Mouse (Mus musculus): Measurements from ENCODE around the gene Anapc4. TPM values are rescaled to one million over a fixed set of nuclear protein-coding genes. Genes with fewer than 3 reads are reported as not detected.
A peak's percentile ranks its signal among the peaks of the same experiment; 100 is the strongest.

The Anapc4 gene
- polyA plus RNA-seq, 1 experiment: 0.13 TPM

DNA sequence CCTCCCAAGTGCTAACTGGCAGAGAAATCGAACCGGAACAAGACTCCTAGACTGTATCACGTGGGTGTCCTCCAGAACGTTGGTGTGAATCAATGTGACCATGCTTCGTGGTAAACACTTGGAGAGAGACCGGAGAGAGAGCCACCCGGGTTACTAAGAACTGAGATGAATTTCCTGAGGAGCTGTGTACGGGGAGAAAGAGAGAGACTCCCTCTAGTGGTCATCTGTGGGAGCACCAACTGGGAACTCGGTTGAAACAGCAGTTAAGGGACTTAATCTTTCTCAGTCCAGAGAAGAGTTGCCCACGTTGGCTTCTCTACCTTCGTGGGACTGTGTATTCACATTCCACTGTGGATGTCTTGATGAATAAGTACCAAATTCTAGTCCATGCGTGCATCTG lies 53.3 kb downstream of the Anapc4 start:
- no peak for TF ChIP-seq GATA1 (IDR thresholded peaks at IDR 0.05; ENCODE audit: low read length)
- no peak for TF ChIP-seq TAL1 (IDR thresholded peaks at IDR 0.05; ENCODE audit: low read length)

GRCm38 (mm10) chr5:52889919-52890318 lies 56.1 kb downstream of the Anapc4 start:
- Histone ChIP-seq H3K4me1 (ENCODE audit: control insufficient read depth) (peaks cover 5% of the 10 kb centered on the region), H3K27me3 (ENCODE audit: control insufficient read depth) (no peaks in the 10 kb centered on the region), H3K9me3 (ENCODE audit: control insufficient read depth, low read length) (peaks cover 3% of the 10 kb centered on the region; the same call in 1 of the 2 replicates), H3K36me3 (ENCODE audit: control insufficient read depth) (no peaks in the 10 kb centered on the region), H3K4me3 (replicated peaks) (no peak overlapping the region)
- TF ChIP-seq TAL1 (IDR thresholded peaks at IDR 0.05; ENCODE audit: low read length) (no peak), GATA1 (IDR thresholded peaks at IDR 0.05; ENCODE audit: low read length) (no peak)

More for the DNA sequence above, 53.3 kb downstream of the Anapc4 start:
- no peak overlapping the region for H3K4me3 ChIP-seq (replicated peaks)
- peaks cover 4% of the 10 kb centered on the region for H3K4me1 ChIP-seq (ENCODE audit: control insufficient read depth)
- H3K27me3 ChIP-seq (ENCODE audit: control insufficient read depth): no peaks in the 10 kb centered on the region
- no peaks in the 10 kb centered on the region for H3K36me3 ChIP-seq (ENCODE audit: control insufficient read depth)
- H3K9me3 ChIP-seq (ENCODE audit: control insufficient read depth, low read length): peaks cover 3% of the 10 kb centered on the region; the same call in 1 of the 2 replicates

DNA sequence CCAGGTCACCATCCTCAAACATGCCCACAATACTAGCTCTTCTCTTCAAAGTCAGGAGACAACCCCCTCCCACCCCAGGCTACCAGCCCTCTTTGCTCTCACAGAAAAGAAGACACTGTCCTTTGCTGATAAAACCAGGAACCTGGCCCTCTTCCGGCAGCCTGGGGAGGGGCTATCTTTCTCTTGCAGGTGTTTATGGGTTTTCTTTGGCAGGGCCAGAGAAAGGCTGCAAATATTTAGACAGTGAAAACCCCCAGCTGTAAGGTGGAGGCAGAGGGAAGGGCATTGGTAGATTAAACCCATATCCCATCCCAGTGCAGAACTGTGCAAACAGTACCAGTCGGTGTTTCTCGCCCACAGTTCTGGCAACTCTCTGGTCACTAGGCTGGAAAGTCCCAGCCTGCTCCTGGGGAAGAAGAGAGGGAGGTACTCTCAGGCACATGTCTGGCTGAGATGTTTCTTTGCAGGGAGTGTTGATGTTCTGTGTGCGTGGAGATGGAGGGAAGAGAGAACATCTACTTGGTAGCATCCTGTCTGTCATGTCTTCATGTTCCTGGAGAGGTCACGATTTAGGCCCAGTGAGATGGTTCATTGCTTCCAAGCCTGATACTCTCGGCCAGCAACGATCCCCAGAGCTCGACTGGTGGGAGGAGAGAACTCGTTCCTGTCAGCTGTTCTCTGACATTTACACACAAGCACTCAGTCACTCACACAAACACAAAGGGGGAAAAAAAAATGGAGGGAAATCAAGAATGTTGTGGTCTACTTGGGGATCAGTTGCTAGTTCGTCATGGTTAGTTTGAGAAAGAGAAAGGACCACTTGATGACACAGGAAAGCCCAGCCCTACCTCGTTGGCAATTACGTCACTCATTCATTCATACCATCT lies 58.4 kb downstream of the Anapc4 start:
- no peaks in the 10 kb centered on the region for H3K9me3 ChIP-seq (ENCODE audit: control insufficient read depth, low read length)
- H3K4me3 ChIP-seq (replicated peaks): no peak overlapping the region
- no peaks in the 10 kb centered on the region for H3K27me3 ChIP-seq (ENCODE audit: control insufficient read depth)
- TF ChIP-seq GATA1 (IDR thresholded peaks at IDR 0.05; ENCODE audit: low read length) (no peak), TAL1 (IDR thresholded peaks at IDR 0.05; ENCODE audit: low read length) (no peak)
- H3K36me3 ChIP-seq (ENCODE audit: control insufficient read depth): no peaks in the 10 kb centered on the region
- H3K4me1 ChIP-seq (ENCODE audit: control insufficient read depth): peaks cover 5% of the 10 kb centered on the region

DNA sequence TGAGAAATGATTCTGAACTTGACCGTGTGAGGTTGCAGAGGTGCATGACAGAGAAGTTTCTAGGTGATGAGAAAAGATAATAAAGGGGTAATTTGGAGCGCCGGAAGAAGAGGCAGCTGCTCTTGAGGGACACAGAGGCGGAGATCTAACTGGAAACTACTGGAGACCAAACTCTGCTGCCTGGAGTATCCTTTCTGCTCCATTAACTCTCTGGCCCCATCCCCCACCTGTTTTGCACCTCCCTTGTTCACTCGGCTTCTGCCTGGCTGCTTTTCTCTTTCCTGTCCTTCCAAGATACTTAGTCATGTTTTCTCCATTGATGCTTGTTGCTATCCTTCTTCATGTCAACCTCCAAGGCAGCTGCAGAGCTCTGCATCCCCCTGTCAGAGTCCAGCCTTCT lies 60.1 kb downstream of the Anapc4 start:
- no peaks in the 10 kb centered on the region for H3K36me3 ChIP-seq (ENCODE audit: control insufficient read depth)
- H3K4me1 ChIP-seq (ENCODE audit: control insufficient read depth): peaks cover 5% of the 10 kb centered on the region
- no peaks in the 10 kb centered on the region for H3K9me3 ChIP-seq (ENCODE audit: control insufficient read depth, low read length)
- no peaks in the 10 kb centered on the region for H3K27me3 ChIP-seq (ENCODE audit: control insufficient read depth)
- TF ChIP-seq GATA1 (IDR thresholded peaks at IDR 0.05; ENCODE audit: low read length) (no peak), TAL1 (IDR thresholded peaks at IDR 0.05; ENCODE audit: low read length) (no peak)
- H3K4me3 ChIP-seq (replicated peaks): no peak overlapping the region

DNA sequence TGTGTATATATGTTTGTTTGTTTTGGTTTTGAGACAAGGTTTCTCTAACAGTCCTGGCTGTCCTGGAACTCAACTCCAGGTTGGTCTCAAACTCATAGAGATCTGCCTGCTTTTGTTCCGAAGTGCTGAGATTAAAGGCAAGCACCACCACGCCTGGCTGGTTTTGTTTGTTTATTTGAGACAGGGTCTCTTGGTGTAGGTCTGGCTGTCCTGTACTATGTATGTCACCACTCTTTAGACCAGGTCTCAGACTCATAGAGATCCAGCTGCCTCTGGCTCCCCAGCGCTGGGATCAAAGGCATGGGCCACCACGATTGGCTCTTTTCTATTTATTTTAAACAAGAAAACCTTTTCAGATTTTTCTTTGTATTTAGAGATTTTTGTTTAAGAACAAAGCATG lies 70.4 kb downstream of the Anapc4 start:
- Histone ChIP-seq H3K9me3 (ENCODE audit: control insufficient read depth, low read length) (no peaks in the 10 kb centered on the region), H3K27me3 (ENCODE audit: control insufficient read depth) (no peaks in the 10 kb centered on the region), H3K36me3 (ENCODE audit: control insufficient read depth) (no peaks in the 10 kb centered on the region), H3K4me3 (replicated peaks) (no peak overlapping the region), H3K4me1 (ENCODE audit: control insufficient read depth) (no peaks in the 10 kb centered on the region)
- TF ChIP-seq TAL1 (IDR thresholded peaks at IDR 0.05; ENCODE audit: low read length) (no peak), GATA1 (IDR thresholded peaks at IDR 0.05; ENCODE audit: low read length) (no peak)

GRCm38 (mm10) chr5:52904671-52905070 lies 70.9 kb downstream of the Anapc4 start:
- H3K27me3 ChIP-seq (ENCODE audit: control insufficient read depth): no peaks in the 10 kb centered on the region
- H3K4me1 ChIP-seq (ENCODE audit: control insufficient read depth): no peaks in the 10 kb centered on the region
- H3K4me3 ChIP-seq (replicated peaks): no peak overlapping the region
- TF ChIP-seq TAL1 (IDR thresholded peaks at IDR 0.05; ENCODE audit: low read length) (no peak), GATA1 (IDR thresholded peaks at IDR 0.05; ENCODE audit: low read length) (no peak)
- H3K36me3 ChIP-seq (ENCODE audit: control insufficient read depth): no peaks in the 10 kb centered on the region
- H3K9me3 ChIP-seq (ENCODE audit: control insufficient read depth, low read length): no peaks in the 10 kb centered on the region

DNA sequence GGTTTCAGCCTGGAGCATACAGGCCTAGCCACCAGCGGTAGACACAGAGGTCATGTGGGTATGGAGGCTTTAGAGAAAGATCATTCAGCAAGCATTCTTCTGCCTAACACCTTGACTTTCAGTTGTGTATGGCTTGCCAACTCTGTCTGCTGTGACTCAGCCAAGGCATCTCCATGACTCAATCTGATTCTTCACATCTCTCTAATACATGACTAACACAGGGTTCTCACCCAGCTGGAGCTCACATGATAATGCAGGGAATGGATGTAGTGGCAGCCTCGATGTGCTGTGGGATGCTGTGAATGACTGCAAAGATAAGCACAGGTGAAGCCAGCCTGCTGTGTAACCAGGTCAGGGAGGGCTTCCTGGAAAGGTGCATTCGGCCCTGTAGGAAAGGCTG lies 74.4 kb downstream of the Anapc4 start:
- H3K4me1 ChIP-seq (ENCODE audit: control insufficient read depth): peaks cover 3% of the 10 kb centered on the region
- TF ChIP-seq TAL1 (IDR thresholded peaks at IDR 0.05; ENCODE audit: low read length): no peak
- no peak for TF ChIP-seq GATA1 (IDR thresholded peaks at IDR 0.05; ENCODE audit: low read length)
- H3K27me3 ChIP-seq (ENCODE audit: control insufficient read depth): no peaks in the 10 kb centered on the region
- no peaks in the 10 kb centered on the region for H3K9me3 ChIP-seq (ENCODE audit: control insufficient read depth, low read length)
- no peak overlapping the region for H3K4me3 ChIP-seq (replicated peaks)
- H3K36me3 ChIP-seq (ENCODE audit: control insufficient read depth): no peaks in the 10 kb centered on the region

GRCm38 (mm10) chr5:52910159-52910591 lies 76.4 kb downstream of the Anapc4 start:
- peak overlapping the region; percentile 34 for H3K4me3 ChIP-seq (replicated peaks)
- no peak for TF ChIP-seq TAL1 (IDR thresholded peaks at IDR 0.05; ENCODE audit: low read length)
- TF ChIP-seq GATA1 (IDR thresholded peaks at IDR 0.05; ENCODE audit: low read length): no peak
- H3K36me3 ChIP-seq (ENCODE audit: control insufficient read depth): no peaks in the 10 kb centered on the region
- no peaks in the 10 kb centered on the region for H3K9me3 ChIP-seq (ENCODE audit: control insufficient read depth, low read length)
- H3K27me3 ChIP-seq (ENCODE audit: control insufficient read depth): no peaks in the 10 kb centered on the region
- peaks cover 3% of the 10 kb centered on the region for H3K4me1 ChIP-seq (ENCODE audit: control insufficient read depth)

DNA sequence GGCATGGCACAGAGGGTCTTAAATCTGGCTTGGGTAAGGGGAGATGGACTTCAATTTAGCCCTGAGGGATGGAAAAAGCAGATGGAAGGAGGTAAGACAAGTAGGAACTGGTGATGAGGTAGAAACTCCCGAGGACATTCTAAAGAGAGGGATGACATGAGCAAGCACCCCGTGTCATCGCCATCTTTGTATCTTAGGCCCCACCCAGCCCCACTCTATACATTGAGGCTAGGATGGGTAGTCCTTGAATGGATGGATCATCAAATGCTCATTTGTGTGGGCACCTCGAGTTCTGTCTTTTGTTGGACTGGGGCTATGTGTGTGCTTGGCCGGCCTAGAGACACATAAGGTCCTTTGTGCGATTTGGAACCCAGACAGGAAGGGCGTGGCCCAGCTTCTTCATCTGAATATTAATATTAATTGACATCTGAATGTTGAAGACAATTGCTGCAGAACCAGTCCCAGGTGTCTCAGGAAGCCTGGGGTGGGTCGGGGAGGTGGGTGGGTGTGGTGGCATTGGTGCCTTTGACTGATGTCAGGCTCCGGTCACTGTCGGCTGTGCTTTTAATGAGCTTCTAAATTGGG lies 77.6 kb downstream of the Anapc4 start:
- no peaks in the 10 kb centered on the region for H3K27me3 ChIP-seq (ENCODE audit: control insufficient read depth)
- peaks cover 3% of the 10 kb centered on the region for H3K4me1 ChIP-seq (ENCODE audit: control insufficient read depth)
- no peak for TF ChIP-seq GATA1 (IDR thresholded peaks at IDR 0.05; ENCODE audit: low read length)
- no peak for TF ChIP-seq TAL1 (IDR thresholded peaks at IDR 0.05; ENCODE audit: low read length)
- H3K36me3 ChIP-seq (ENCODE audit: control insufficient read depth): no peaks in the 10 kb centered on the region
- H3K4me3 ChIP-seq (replicated peaks): no peak overlapping the region
- H3K9me3 ChIP-seq (ENCODE audit: control insufficient read depth, low read length): no peaks in the 10 kb centered on the region
